7 mouse cellular contexts compared by ENCODE assay signal in the genomic region with DNA sequence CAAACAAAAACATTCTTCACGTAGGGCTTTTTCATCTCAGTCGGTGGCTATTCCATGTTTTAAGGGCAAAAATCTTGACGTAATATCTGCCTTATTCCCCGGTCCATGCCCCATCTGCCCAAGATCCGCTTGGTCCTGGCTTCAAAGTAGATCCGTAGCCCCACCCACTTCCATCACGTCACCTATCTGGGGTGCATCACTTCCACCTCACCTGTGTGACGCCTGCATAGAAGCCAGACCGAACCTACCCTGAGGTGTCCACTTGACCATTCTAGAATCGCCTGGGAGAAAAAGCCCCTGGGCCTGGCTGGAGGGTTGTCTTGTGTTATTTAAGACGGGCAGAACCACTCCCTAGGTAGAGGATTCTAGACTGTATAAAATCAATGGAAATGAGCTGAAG. TPM values are rescaled to one million over a fixed set of nuclear protein-coding genes. Genes with fewer than 3 reads are reported as not detected.
A peak's percentile ranks its signal among the peaks of the same experiment; 100 is the strongest.
DNase-seq lines count a peak whose midpoint lies in the region; ATAC-seq and TF ChIP-seq lines count a peak whose summit lies in the region.

No protein-coding gene starts in this region.

- H3K27ac ChIP-seq in hindbrain, embryonic 11.5 days (ENCODE audit: low read depth, low read length) = no peak overlapping the region
- peak overlapping the region; percentile 9; the same call in 1 of the 2 replicates for H3K27ac ChIP-seq in liver, embryonic 14.5 days

- no peaks in the 10 kb centered on the region; the same call in 1 of the 2 replicates for H3K4me1 ChIP-seq in hindbrain, embryonic 11.5 days (replicated peaks; ENCODE audit: control insufficient read depth, insufficient read depth, low read length)
- peaks cover 17 to 28% of the 10 kb centered on the region in 2 experiments for H3K4me1 ChIP-seq in liver, embryonic 14.5 days (replicated peaks; ENCODE audit: control insufficient read depth in 2 of 2, insufficient read depth in 2 of 2, low read length in 1 of 2)

- no peaks in the 10 kb centered on the region for H3K9me3 ChIP-seq in hindbrain, embryonic 11.5 days (ENCODE audit: control insufficient read depth, low read length)
- no peaks in the 10 kb centered on the region for H3K9me3 ChIP-seq in liver, embryonic 14.5 days (ENCODE audit: control insufficient read depth, low read length)

- WGBS in hindbrain, embryonic 11.5 days = 33% methylated on average over 11 of the region's 11 CpGs
- 41% methylated on average over 11 of the region's 11 CpGs for WGBS in liver, embryonic 14.5 days (ENCODE audit: insufficient replicate concordance)

- no peaks in the 10 kb centered on the region for H3K36me3 ChIP-seq in hindbrain, embryonic 11.5 days (ENCODE audit: control insufficient read depth, insufficient read depth, low read length)
- no peaks in the 10 kb centered on the region for H3K36me3 ChIP-seq in liver, embryonic 14.5 days (replicated peaks; ENCODE audit: control insufficient read depth, insufficient read depth, low read depth)

- H3K4me3 ChIP-seq in hindbrain, embryonic 11.5 days (ENCODE audit: low read depth, low read length) = peak overlapping the region; percentile 89
- H3K4me3 ChIP-seq in liver, embryonic 14.5 days (ENCODE audit: insufficient read depth in 1 of 2, low read depth in 2 of 2, low read length in 2 of 2) = peak overlapping the region; percentile 50 to 95

- no peak for TF ChIP-seq CTCF in liver, embryonic 14.5 days (IDR thresholded peaks at IDR 0.05; ENCODE audit: low read depth)

- no peaks in the 10 kb centered on the region for H3K27me3 ChIP-seq in hindbrain, embryonic 11.5 days (ENCODE audit: control insufficient read depth, insufficient read depth, low read length)
- H3K27me3 ChIP-seq in liver, embryonic 14.5 days (ENCODE audit: control insufficient read depth, insufficient read depth, low read length) = no peaks in the 10 kb centered on the region

- TF ChIP-seq EP300 in liver, embryonic 14.5 days (IDR thresholded peaks at IDR 0.05; ENCODE audit: low read depth) = no peak

- ATAC-seq in hindbrain, embryonic 11.5 days (ENCODE audit: low FRiP score) = peak; percentile 25
- ATAC-seq in liver, embryonic 14.5 days (ENCODE audit: insufficient read depth) = peak; percentile 7; the same call in 1 of the 2 replicates

- DNase-seq in right cerebral cortex, postnatal 10 days (ENCODE audit: low spot score in 2 of 2) = peak; percentile 42 to 64
- DNase-seq in right cerebral cortex, postnatal 14 days = no peak
- DNase-seq in cerebellum, postnatal 14 days = peak; percentile 55 to 66
- DNase-seq in hindbrain, embryonic 11.5 days (ENCODE audit: low spot score) = no peak
- peak in 1 of 3 experiments; percentile 26 for DNase-seq in liver, embryonic 14.5 days (ENCODE audit: low read depth in 3 of 3, low spot score in 3 of 3)
- DNase-seq in testis, postnatal 10 days (ENCODE audit: low spot score) = peak; percentile 56
- DNase-seq in gastrocnemius, postnatal 14 days = no peak

- intact Hi-C loops in gastrocnemius, postnatal 14 days (cut with DNase I; ENCODE audit: low total_unique reads) = no loop called here

- H3K9ac ChIP-seq in hindbrain, embryonic 11.5 days (ENCODE audit: low read depth, low read length) = no peak overlapping the region; the same call in 1 of the 2 replicates
- no peak overlapping the region for H3K9ac ChIP-seq in liver, embryonic 14.5 days (replicated peaks)

- peak overlapping the region; percentile 61 for H3K4me2 ChIP-seq in hindbrain, embryonic 11.5 days (replicated peaks; ENCODE audit: low read depth, low read length)
- peak overlapping the region; percentile 85 for H3K4me2 ChIP-seq in liver, embryonic 14.5 days (ENCODE audit: low read depth)

RNA-seq across cellular contexts. Expression of gene Xpnpep1, which starts 0.9 kb away (rescaled TPM):
- polyA plus RNA-seq in hindbrain, embryonic 11.5 days (2014; fragmentation: Nextera tagmentation; extraction: Ambion mirVana) = 132 and 163 TPM in 2 replicates
- 47.4 and 51.9 TPM in 2 replicates for polyA plus RNA-seq in liver, embryonic 14.5 days (2012; rRNA removed)
- polyA plus RNA-seq in liver, embryonic 14.5 days (2014; fragmentation: Nextera tagmentation; extraction: Ambion mirVana) = 93.9 and 95.1 TPM in 2 replicates
- total RNA-seq in gastrocnemius, postnatal 14 days (2021) = 10 to 100 TPM; 63.1 to 75.1 TPM

Comparison
In these comparisons a context has a peak if more than half of its experiments do, and no peak if none do; other contexts are left out.
1. DNase-seq: peak in right cerebral cortex, postnatal 10 days (2 of 2), cerebellum, postnatal 14 days (2 of 2) and testis, postnatal 10 days (single experiment); none in right cerebral cortex, postnatal 14 days (single experiment), hindbrain, embryonic 11.5 days (single experiment) and gastrocnemius, postnatal 14 days (single experiment).